11 mouse cellular contexts compared by ENCODE assay signal in the genomic region with DNA sequence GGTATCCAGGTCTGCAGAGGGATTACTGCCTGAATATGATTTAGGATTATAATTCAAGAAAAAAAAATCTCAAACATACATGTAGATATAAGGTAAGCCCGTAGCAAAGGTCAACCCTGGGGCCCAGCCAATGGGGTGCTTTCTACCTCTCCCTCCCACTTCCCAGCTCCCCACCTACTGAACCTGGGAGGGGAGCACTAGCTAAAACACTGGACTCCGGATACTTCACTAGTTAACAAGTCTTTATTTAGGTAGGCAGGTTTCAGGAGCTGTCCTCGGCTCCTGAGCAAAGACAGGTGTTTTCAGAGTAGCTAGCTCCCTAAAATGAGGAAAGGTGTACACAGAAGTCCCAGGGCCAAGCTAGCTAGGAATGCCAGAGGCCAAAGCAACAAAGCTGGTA. TPM values are rescaled to one million over a fixed set of nuclear protein-coding genes. Genes with fewer than 3 reads are reported as not detected.
DNase-seq lines count a peak whose midpoint lies in the region; ATAC-seq and TF ChIP-seq lines count a peak whose summit lies in the region.
"Had no signal": no experiment of that assay in that cellular context is flagged by ENCODE, and none has a peak within 500 bp of the region (broad histone marks: within the 10 kb centered on the region; RNA-seq: fewer than 3 reads in every experiment).

No protein-coding gene starts in this region.

- WGBS in kidney, embryonic 15.5 days: 84% methylated on average over 3 of the region's 3 CpGs
- 80% methylated on average over 3 of the region's 3 CpGs for WGBS in embryonic facial prominence, embryonic 10.5 days
- 76% methylated on average over 3 of the region's 3 CpGs for WGBS in limb, embryonic 10.5 days
- 84% methylated on average over 3 of the region's 3 CpGs for WGBS in midbrain, embryonic 15.5 days

- DNase-seq in kidney, adult 11 months: no peak
- DNase-seq in embryonic facial prominence, embryonic 10.5 days (ENCODE audit: low spot score): no peak
- DNase-seq in limb, embryonic 10.5 days (ENCODE audit: low spot score): no peak
- no peak for DNase-seq in ovary, postnatal 10 days (ENCODE audit: low spot score)
- DNase-seq in gastrocnemius, adult 2 months: no peak
- DNase-seq: kidney, adult 9 months; lung, postnatal 10 days; thymus, postnatal 14 days had no signal

- 0 out of 2 replicates have a peak overlapping the region, but pooled peaks have one; percentile 32 for H3K27ac ChIP-seq in kidney, embryonic 15.5 days
- H3K27ac ChIP-seq in embryonic facial prominence, embryonic 10.5 days (replicated peaks): peak overlapping the region; percentile 89; the same call in 1 of the 2 replicates
- peak overlapping the region; percentile 88; the same call in 1 of the 2 replicates for H3K27ac ChIP-seq in limb, embryonic 10.5 days
- H3K27ac ChIP-seq in midbrain, embryonic 15.5 days: 0 out of 2 replicates have a peak overlapping the region, but pooled peaks have one; percentile 84
- H3K27ac ChIP-seq in gastrocnemius, adult 2 months: no peak overlapping the region; the same call in 1 of the 2 replicates

- ATAC-seq in kidney, embryonic 15.5 days (replicated peaks; ENCODE audit: low FRiP score): no peak
- no peak for ATAC-seq in midbrain, embryonic 15.5 days (replicated peaks)

- H3K4me1 ChIP-seq in kidney, embryonic 15.5 days: peaks cover 18% of the 10 kb centered on the region
- H3K4me1 ChIP-seq in embryonic facial prominence, embryonic 10.5 days: peaks cover 17% of the 10 kb centered on the region
- H3K4me1 ChIP-seq in limb, embryonic 10.5 days: peaks cover 24% of the 10 kb centered on the region
- peaks cover 21% of the 10 kb centered on the region for H3K4me1 ChIP-seq in midbrain, embryonic 15.5 days

- intact Hi-C loops in gastrocnemius, adult 2 months (cut with DNase I): loop anchor here (5.0 kb wide), 1 partner anchor 37 kb away; a partner anchor contains a TSS

- H3K36me3 ChIP-seq in kidney, embryonic 15.5 days: peaks cover 25% of the 10 kb centered on the region
- H3K36me3 ChIP-seq in embryonic facial prominence, embryonic 10.5 days (replicated peaks): peaks cover 22% of the 10 kb centered on the region
- peaks cover 26% of the 10 kb centered on the region for H3K36me3 ChIP-seq in limb, embryonic 10.5 days
- H3K36me3 ChIP-seq in midbrain, embryonic 15.5 days (replicated peaks): peaks cover 9% of the 10 kb centered on the region

- no peak overlapping the region for H3K4me3 ChIP-seq in kidney, embryonic 15.5 days (replicated peaks)
- no peak overlapping the region for H3K4me3 ChIP-seq in embryonic facial prominence, embryonic 10.5 days
- no peak overlapping the region; the same call in 1 of the 2 replicates for H3K4me3 ChIP-seq in limb, embryonic 10.5 days
- H3K4me3 ChIP-seq in midbrain, embryonic 15.5 days: no peak overlapping the region
- H3K4me3 ChIP-seq in gastrocnemius, adult 2 months: no peak overlapping the region

- H3K27me3 ChIP-seq in kidney, embryonic 15.5 days: no peaks in the 10 kb centered on the region
- H3K27me3 ChIP-seq in embryonic facial prominence, embryonic 10.5 days (replicated peaks; ENCODE audit: low read depth, poor library complexity, severe bottlenecking): no peaks in the 10 kb centered on the region
- no peaks in the 10 kb centered on the region for H3K27me3 ChIP-seq in limb, embryonic 10.5 days (ENCODE audit: low read depth, poor library complexity, severe bottlenecking)
- no peaks in the 10 kb centered on the region for H3K27me3 ChIP-seq in midbrain, embryonic 15.5 days (replicated peaks)
- H3K27me3 ChIP-seq: stomach, embryonic 15.5 days had no signal

- no peaks in the 10 kb centered on the region for H3K9me3 ChIP-seq in kidney, embryonic 15.5 days (replicated peaks)
- no peaks in the 10 kb centered on the region for H3K9me3 ChIP-seq in embryonic facial prominence, embryonic 10.5 days
- no peaks in the 10 kb centered on the region for H3K9me3 ChIP-seq in limb, embryonic 10.5 days (replicated peaks)
- H3K9me3 ChIP-seq in midbrain, embryonic 15.5 days: no peaks in the 10 kb centered on the region
- H3K9me3 ChIP-seq: stomach, embryonic 15.5 days had no signal

- no peak overlapping the region for H3K4me2 ChIP-seq in kidney, embryonic 15.5 days
- H3K4me2 ChIP-seq in midbrain, embryonic 15.5 days: no peak overlapping the region

- TF ChIP-seq CTCF in gastrocnemius, adult 2 months (IDR thresholded peaks at IDR 0.05): no peak

- no peak overlapping the region for H3K9ac ChIP-seq in kidney, embryonic 15.5 days
- no peak overlapping the region for H3K9ac ChIP-seq in midbrain, embryonic 15.5 days

RNA-seq across cellular contexts. Expression of a gene that starts 0.9 kb away (rescaled TPM):
- polyA plus RNA-seq in kidney, embryonic 15.5 days (2015; fragmentation: Nextera tagmentation; extraction: Ambion mirVana): 51.5 and 58.5 TPM in 2 replicates
- 66.1 and 68.5 TPM in 2 replicates for polyA plus RNA-seq in embryonic facial prominence, embryonic 10.5 days (2016; fragmentation: Nextera tagmentation; extraction: Ambion mirVana)
- 58.3 and 66.0 TPM in 2 replicates for polyA plus RNA-seq in limb, embryonic 10.5 days (2016; fragmentation: Nextera tagmentation; extraction: Ambion mirVana)
- polyA plus RNA-seq in midbrain, embryonic 15.5 days (2015; fragmentation: Nextera tagmentation; extraction: Ambion mirVana): 60.1 and 60.7 TPM in 2 replicates
- 10 to 100 TPM; 24.8 to 27.8 TPM for total RNA-seq in gastrocnemius, adult 2 months (2021)

RNA-seq across cellular contexts. Expression of a gene that starts 10.7 kb away (rescaled TPM):
- polyA plus RNA-seq in kidney, embryonic 15.5 days (2015; fragmentation: Nextera tagmentation; extraction: Ambion mirVana): 0.42 and 1.2 TPM in 2 replicates
- 0.58 TPM in 1 of 2 replicates, not detected in the other for polyA plus RNA-seq in embryonic facial prominence, embryonic 10.5 days (2016; fragmentation: Nextera tagmentation; extraction: Ambion mirVana)
- polyA plus RNA-seq in limb, embryonic 10.5 days (2016; fragmentation: Nextera tagmentation; extraction: Ambion mirVana): 0.93 and 1.4 TPM in 2 replicates
- polyA plus RNA-seq in midbrain, embryonic 15.5 days (2015; fragmentation: Nextera tagmentation; extraction: Ambion mirVana): 0.26 and 0.96 TPM in 2 replicates
- total RNA-seq in gastrocnemius, adult 2 months (2021): under 1 TPM in 1 of 2 experiments, not detected in 1; 0.43 TPM

RNA-seq across cellular contexts. Expression of a gene that starts 11.2 kb away (rescaled TPM):
- polyA plus RNA-seq in kidney, embryonic 15.5 days (2015; fragmentation: Nextera tagmentation; extraction: Ambion mirVana): 2.9 and 3.1 TPM in 2 replicates
- polyA plus RNA-seq in embryonic facial prominence, embryonic 10.5 days (2016; fragmentation: Nextera tagmentation; extraction: Ambion mirVana): 2.7 and 4.4 TPM in 2 replicates
- polyA plus RNA-seq in limb, embryonic 10.5 days (2016; fragmentation: Nextera tagmentation; extraction: Ambion mirVana): 3.2 and 3.3 TPM in 2 replicates
- polyA plus RNA-seq in midbrain, embryonic 15.5 days (2015; fragmentation: Nextera tagmentation; extraction: Ambion mirVana): 5.9 and 6.9 TPM in 2 replicates
- total RNA-seq in gastrocnemius, adult 2 months (2021): 10 to 100 TPM; 23.1 to 25.9 TPM

RNA-seq across cellular contexts. Expression of a gene that starts 15.7 kb away (rescaled TPM):
- 165 and 174 TPM in 2 replicates for polyA plus RNA-seq in kidney, embryonic 15.5 days (2015; fragmentation: Nextera tagmentation; extraction: Ambion mirVana)
- 130 and 134 TPM in 2 replicates for polyA plus RNA-seq in embryonic facial prominence, embryonic 10.5 days (2016; fragmentation: Nextera tagmentation; extraction: Ambion mirVana)
- polyA plus RNA-seq in limb, embryonic 10.5 days (2016; fragmentation: Nextera tagmentation; extraction: Ambion mirVana): 129 and 148 TPM in 2 replicates
- polyA plus RNA-seq in midbrain, embryonic 15.5 days (2015; fragmentation: Nextera tagmentation; extraction: Ambion mirVana): 127 and 139 TPM in 2 replicates
- 10 to 100 TPM in 1 of 2 experiments, 1 to 10 TPM in 1; 9.8 to 14.7 TPM for total RNA-seq in gastrocnemius, adult 2 months (2021)

RNA-seq across cellular contexts. Expression of a gene that starts 20.3 kb away (rescaled TPM):
- polyA plus RNA-seq in kidney, embryonic 15.5 days (2015; fragmentation: Nextera tagmentation; extraction: Ambion mirVana): 0.05 and 0.10 TPM in 2 replicates
- polyA plus RNA-seq in embryonic facial prominence, embryonic 10.5 days (2016; fragmentation: Nextera tagmentation; extraction: Ambion mirVana): 0.14 TPM in 1 of 2 replicates, not detected in the other
- 0.15 TPM in 1 of 2 replicates, not detected in the other for polyA plus RNA-seq in limb, embryonic 10.5 days (2016; fragmentation: Nextera tagmentation; extraction: Ambion mirVana)
- polyA plus RNA-seq in midbrain, embryonic 15.5 days (2015; fragmentation: Nextera tagmentation; extraction: Ambion mirVana): 0.22 and 0.28 TPM in 2 replicates
- total RNA-seq in gastrocnemius, adult 2 months (2021): not detected
